Mouse (Mus musculus): ENCODE data around the gene Git2.

The Git2 gene

DNA sequence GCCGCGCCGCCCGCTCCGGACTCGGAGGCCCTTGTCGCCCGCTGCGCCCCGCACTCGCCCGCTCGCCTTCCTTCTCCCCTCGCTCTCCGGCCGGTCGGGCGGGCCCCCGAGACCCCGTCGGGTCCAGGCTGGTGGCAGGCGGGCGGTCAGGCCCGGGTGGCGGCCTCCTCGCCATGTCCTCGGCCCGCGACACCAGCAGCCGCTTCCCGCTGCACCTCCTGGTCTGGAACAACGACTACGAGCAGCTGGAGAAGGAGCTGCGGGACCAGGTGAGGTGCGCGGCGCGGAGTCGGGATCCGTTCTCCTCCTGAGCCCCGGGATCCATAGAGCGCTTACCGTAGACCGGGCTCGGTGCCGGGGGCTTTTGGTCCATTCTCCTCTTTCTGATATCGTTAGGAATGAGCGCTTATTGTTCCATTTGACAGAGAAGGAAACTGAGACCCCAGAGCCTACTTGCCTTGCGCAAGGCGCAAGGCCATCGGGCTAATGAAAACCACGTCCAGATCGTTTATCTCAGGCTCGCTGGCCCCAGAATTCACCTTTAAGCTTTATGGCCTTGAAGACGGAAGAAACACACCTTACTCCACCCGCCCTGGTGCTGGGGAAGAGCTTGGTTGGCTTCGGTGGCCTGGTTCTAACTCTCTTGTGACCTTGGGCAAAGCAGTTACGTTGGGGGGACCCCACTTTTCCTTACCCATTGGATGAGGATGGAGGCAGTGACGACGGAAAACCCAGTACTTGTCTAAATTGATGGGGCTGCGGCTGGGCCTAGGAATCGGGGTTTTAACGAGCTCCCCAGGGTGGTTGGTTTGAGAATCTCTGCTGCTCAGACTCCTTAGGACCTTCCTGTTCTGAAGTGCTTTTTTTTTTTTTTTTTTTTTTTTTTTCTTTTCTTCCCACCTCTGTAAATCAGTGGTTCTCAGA, at the start of gene Git2:
Gene Git2 (minus strand): TSS at position 462 of the 924 bp plus-strand sequence.
- DNase-seq: peak; percentile 16

DNA sequence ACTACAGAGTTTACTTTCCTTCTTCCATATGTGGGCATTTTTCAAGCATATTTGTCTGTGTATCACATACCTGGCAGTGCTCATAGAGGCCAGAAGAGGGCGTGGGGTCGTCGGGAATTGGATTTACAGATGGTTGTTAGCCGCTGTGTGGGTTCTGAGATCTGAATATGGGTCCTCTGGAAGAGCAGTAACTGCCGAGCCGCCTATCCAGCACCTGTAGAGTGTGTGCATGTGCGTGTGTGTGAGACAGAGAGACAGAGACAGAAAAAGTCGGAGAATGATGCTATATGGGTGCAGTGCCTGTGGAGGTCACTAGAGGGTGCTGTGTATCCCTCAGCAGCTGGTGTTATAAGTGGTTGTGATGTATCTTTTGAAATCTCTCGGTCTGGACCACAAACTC, 48.9 kb upstream of the Git2 start:
- DNase-seq: peak; percentile 58

DNA sequence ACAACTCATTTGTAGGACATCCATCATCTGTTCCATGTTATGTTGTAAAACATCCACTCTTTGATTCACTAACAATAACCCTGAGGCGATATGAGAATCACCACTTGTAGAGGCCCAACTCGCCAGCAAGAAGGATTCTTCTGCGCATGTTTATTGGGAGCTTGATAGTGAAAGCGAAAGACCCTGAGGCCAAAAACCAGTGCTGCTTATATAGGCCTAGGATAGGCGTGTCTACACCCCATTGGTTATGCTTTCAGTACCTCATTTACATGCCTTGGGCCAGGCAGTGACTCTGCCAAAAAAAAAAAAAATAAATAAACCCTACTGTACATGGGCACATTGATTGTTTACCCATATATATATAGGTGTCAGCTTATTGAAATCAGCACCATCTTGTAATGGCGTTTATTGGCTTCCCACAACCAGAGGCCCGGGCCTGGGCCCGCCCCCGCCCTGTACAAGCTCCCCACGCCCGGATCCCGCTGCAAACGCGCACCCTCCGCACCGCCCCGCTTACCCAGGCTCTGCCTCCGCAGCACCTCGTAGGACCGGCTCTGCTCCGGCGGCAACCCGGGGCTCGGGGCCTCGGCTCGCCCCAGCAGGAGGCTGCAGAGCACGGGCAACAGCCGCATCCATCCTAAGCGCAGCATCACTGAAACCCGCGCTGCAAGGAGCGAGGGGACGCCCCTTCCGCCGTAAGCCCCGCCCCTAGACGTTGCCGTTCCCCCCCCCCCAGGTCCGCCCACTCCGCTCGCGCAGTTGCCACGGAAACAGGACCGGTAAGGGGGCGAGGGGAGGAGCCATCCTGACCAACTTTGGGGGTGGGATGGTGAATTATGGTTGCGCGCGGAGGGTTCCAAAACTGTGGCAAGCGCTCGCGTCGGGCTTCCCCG, 47.7 kb upstream of the Git2 start, which contains the start of gene 1500011B03Rik:
Gene 1500011B03Rik (minus strand): TSS at position 673 of the 893 bp plus-strand sequence.
- DNase-seq: peak; percentile 80

DNA sequence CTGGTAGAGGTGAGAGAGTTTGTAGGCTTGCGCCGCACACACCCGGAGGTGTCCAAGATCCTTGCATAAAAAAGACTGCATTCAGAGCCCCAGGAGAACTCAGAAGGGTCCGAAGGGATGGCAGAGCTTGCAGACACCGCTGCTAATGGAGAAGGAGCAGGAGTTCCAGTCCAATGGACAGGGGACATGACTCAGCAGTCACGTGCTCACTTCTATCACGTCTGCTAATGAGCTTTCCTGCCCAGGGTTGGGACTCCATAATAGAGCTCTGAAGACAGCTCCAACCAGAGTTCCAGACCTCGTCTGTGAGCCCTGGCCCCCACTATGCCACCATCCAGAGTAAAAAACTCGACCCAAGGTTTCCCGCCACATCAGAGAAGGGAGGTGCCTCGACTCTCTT, 42.8 kb upstream of the Git2 start:
- no peak for DNase-seq

DNA sequence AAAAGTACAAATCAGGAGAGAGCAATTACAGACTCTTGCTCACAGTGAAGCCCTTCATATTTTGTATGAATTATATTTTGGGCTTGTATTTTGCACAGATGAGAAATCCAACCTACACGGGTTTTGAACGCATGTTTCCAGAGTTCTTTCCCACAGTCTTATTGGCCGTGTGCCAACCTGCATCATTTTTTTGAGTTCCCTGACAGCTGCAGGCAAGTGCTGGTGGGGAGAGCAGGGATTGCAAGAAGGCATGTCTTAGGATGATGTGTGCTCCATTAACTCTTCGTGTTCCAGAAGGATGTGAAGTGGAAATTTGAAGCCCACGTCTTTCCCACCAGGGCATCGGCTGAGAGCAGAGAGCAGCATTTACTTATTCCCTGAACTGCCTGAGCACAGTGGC, 41.3 kb upstream of the Git2 start:
- DNase-seq: no peak

DNA sequence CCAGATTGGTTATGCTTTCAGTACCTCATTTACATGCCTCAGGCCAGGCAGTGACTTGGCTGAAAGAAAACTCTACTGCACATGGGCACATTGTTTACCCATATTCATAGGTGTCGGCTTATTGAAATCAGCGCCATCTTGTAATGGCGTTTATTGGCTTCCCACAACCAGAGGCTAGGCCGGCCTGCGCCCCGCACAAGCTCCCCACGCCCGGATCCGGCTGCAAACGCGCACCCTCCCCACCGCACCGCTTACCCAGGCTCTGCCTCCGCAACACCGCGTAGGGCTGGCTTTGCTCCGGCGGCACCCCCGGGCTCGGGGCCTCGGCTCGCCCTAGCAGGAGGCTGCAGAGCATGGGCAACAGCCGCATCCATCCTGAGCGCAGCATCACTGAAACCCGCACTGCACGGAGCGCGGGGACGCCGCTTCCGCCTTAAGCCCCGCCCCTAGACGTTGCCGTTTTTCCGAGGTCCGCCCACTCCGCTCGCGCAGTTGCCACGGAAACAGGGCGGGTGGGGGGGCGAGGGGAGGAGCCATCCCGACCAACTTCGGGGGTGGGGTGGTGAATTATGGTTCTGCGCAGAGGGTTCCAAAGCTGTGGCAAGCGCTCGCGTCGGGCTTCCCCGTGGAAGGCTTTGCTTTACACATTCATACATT, 38.3 kb upstream of the Git2 start:
- peak; percentile 91 for DNase-seq

DNA sequence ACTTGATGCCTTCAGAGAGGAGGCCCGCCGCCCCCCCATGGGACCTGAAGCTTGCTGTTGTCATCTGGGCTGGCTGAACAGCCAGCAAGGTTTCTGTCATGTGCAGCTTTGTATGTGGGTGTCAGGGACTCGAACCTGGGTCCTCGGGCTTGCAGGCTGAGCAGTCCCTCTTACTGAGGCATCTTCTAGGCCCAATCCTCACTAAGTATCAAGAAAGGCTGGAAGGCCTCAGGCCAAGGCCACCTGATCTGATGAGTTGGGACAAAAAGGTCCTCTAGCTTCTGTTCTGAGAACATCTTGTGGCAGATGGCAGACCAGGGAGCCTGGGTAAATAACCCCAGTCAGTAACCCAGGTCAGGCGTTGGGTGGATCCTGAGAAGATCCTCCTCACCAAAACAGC, 34.5 kb upstream of the Git2 start:
- no peak for DNase-seq

DNA sequence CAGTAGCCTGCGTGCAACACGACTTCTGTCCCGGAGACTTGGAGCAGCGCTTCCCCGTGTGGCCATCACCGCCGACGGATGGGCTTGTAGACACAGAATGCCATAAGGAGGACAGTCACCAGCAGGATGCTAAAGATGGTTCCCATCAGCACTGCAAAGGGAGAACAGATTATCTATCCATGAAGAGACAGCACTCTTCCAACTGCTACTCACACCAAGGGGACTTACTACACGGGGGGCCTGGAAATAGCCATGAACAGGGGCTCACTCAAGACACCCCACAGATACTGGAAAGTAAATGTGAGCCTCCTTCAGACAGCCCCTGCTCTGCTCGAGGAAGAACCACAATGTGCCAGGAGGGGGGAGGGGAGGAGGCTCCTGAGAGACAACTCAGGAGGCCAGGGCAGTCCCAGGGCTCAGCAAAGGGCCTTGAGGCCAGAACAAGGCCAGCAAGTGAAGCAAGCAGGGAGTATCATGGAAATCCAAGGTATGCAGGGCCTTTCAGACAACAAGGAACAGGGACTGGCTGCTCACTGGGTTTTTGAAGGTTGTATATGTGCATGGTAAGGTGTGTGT, 34.0 kb upstream of the Git2 start:
- no peak for DNase-seq

DNA sequence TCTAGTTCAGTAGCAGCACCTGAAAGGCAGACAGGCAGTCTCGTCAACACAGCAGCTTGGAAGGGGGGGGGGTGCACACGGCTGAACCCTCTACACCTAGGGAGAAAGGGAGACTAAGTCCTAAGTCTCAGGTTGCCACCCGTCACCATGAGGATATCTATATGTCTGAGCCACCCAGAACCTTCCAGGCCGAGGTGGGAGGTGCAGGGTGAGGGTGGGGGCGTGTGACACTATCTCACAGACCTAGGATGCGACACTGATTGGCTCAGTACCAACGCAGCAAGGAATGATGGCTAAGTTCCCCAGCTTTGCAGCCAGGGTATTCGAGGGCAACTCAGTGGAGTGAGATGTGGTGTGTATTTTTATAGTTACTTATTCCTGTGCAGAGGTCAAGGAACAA, 33.1 kb upstream of the Git2 start:
- DNase-seq: no peak

DNA sequence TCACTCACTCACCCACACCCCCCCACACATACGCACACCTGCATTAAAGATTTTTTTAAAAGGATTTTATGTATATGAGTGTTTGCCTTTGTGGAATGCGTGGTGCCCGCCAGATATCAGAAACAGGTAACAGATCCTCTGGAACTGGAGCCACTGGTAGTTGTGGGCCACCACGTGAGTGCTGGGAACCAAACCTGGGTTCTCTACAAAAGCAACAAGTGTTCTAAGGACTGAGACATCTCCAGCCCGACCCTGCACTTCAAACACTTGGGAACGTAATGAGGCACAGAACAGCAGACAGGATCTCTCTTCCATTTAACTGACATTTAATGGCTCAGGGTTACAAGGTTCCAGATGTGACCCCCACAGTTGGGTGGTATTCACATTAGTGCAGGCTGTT, 32.6 kb upstream of the Git2 start:
- no peak for DNase-seq

DNA sequence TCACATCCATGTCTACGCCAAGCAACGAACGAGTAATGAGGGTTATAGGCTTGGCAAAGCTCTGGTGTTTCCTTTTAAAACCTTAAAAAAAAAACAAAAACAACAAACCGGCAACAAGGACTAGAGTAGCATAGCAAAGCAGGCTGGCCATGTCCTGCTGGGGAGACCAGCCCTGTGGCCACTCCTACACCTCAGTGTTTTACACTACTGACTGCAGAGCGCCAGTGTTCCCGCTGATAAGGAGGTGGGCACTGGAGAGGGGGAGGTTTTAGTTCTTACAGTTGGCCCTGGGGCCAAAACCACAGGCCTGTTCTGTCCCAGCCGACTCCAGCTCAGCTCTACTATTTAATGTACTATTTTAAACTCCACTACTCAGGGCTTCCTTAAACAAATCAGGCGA, 32.2 kb upstream of the Git2 start:
- DNase-seq: no peak

DNA sequence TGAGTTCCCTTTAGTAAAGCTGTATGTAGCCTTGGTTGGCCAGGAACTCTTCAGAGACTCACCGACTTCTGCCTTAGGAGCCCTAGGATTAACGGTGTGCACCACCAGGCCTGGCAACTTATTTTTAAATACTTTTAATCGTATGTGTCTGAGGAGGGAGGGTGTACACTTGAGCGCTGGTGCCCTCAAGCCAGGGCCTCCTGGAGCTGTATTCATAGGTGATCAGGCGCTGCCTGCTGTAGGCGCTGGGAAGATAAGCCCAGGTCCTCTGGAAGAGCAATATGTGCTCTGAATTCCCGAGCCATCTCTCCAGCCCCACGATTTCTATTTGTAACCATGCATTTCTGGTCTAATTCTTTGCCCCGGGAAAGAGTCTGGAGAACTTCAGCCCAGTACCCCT, 31.7 kb upstream of the Git2 start:
- no peak for DNase-seq

DNA sequence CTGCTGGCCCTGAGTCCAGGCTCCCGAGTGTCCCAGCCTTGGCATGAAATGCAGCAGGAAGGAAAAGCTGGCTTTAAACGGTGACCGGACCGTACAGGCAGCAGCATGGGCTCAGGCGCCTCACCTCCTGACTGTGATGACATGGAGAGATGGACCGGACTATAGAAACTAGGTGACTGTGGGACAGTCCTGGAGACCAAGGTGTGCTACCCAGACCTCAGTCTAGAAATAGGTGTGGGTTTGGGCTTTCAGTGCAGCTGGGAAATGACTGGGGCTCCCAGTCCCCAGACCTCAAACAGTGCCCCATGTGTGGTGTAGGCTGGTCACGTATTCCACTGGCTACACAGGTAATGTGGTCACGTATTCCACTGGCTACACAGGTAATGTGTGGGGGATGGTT, 31.3 kb upstream of the Git2 start:
- no peak for DNase-seq

DNA sequence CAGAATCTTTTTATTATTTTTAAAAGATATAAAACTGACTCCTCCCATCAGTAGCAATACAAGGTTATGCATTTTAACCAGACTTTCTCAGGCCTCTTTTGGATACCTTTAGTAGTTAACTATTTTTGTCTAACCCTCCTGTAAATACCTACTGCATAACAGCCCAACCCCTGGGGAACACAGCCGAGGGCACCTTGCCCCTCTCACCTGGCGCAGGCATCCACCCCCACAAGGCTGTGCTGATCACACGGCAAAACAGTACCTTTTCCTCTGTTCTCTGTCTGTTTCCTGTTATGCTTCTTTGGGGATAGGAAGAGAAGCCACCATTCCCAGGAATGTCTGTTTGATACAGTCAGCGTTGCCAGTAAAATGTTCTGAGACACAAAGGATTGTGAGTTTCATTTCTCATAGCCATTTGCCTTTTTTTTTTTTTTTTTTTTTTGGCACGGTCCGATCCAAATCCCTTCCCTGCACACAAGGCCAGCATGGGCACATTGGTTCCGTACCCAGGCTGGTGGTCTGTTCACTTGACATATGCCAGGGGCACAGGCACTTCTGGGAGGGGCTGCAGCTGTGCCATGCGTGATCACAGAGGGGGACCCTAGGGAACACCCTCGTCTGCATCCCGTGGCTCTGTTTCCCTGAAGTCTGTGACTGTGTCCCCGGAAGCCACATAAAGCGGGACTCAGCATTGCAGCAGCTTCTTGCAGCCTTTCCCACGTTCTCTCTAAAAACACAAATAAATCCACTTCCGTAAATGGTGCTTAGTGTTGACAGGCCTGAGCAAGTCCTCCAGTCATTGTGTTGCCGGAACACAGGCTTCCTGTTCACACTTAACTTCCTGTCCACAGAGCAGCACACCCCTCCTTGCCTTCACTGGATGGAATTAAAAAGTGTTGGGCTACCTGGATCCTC, 30.4 kb upstream of the Git2 start:
- DNase-seq: peak; percentile 41

DNA sequence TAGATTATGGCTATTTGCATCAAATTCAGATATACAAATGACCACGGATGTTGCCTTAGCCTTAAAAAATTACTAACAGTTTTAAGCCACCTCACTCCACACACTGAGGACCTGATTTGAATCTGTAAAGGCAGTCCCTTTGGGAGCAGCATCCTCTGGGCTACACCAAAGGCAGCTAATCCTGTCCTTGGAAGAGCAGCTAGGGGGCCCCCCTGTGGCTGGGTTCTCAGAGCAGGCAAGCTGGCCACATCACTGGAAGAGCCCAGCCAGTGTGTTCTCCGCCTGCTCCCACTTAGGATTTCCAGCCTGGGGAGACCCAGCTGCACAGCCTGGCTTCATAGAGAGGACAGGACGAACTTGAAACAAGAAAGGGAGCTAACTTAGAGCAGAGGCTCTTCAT, 29.6 kb upstream of the Git2 start:
- DNase-seq: peak; percentile 57

DNA sequence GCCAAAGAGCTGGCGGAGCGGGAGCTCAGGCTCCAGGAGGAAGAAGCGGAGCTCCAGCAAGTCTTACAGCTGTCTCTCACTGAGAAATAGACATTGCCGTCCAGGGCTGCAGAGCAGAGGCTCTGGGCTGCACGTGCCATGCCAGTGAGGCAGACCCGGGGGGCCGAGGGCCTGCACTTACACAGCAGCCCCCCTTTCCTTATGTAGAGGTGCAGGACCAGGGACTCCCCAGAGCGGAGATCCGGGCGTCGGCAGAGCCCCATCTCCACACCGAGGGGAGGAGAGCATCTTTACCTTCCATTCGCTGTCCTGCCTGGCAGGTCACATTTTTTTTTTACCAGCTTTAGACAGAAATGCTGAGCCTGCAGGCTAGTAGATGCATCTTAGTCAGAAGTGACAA, 29.0 kb upstream of the Git2 start:
- no peak for DNase-seq

DNA sequence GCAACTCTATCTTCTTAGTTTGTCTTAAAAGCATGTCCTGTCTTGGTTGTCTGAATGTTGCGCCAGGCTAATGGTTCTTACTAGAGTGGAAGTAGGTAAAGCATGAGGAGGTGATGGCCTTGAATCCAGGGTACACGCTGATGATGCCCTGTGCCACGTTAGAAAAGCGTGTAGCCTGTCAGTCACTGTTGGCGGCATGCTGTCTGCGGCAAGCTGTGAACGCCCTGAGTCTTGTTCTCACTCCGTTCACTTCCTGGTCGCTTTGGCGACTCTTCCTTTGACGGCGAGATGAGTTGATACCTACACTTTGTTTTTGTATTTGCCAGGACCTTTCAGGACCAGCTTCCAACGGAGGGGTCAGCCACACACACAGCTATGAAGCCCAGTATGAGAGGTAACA, 27.9 kb upstream of the Git2 start:
- no peak for DNase-seq

DNA sequence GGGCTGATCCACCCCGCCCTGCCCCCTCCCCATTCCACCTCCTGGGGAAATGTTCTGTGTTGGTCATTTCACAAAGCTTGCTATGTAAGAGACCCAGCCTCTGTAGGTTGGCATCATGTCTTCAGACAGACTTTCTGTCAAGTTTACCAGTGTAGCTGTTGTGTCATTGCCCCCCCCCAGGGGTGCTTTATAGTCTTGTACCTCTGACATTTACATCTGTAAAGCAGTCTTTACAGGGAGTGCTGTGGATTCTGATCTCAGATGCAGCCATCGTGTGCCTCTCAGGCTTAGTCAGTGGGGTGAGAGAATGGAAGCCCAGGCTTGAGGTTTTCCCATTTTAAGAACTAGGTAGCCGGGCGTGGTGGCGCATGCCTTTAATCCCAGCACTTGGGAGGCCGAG, 26.5 kb upstream of the Git2 start:
- DNase-seq: no peak

DNA sequence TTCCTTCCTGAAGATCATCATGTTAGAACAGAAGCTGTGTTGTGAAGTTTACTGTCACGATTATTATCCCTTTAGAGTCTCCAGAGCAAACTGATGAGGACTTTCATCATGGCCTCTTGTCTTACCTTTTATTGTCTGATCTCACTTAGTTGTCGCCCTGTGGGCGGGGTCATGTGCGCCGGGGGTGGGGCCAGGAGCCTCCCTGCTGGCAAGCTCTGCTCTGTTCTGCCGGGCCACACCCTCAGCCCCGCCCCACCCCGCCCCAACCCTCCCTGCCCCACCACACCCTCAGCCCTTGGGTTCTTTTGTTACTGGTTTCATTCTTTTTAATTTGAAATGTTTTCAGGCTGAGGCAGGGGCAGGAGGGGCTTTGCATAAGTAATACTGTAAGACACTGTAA, 25.7 kb upstream of the Git2 start:
- no peak for DNase-seq

DNA sequence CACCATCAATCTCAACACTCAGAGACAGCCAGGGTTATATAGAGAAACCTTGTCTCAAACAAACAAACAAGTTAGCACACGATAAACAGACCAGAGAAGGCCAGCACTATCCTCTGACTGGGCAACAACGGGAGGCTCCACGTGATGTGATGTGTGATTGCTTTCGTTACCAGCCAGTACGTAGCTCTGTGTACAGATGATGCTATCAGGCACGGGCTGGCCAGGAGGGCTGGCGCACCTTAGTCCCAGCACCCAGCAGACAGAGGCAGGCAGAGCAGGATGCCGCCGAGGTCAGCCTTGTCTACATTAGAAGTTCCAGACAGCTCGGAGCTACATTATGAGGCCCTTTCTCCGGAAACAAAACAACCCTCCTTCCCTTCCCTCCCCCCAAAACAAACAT, 24.5 kb upstream of the Git2 start:
- no peak for DNase-seq

DNA sequence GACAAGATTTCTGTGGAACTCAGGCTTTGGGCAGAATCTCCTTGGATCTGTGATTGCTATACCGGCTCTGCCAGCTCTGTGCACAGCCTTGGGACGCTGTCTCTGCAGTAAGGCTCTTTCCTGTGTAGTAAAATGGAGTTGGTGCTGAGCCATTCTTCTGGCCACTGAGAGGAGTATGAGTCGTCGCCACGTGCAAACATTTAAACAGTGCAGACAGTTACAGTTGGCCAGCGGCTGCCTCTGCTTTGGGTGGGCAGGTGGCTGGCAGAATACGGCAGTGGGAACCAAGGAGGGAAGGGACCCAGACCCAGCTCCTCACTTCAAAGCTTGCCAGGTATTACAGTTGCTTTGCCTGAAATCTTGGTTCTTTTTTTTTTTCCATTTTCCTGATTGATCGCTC, 21.9 kb upstream of the Git2 start:
- no peak for DNase-seq

All from kidney, postnatal 14 days (tissue).